ENCODE assay signal across 19 mouse cellular contexts in genomic region chr5:127639635-127640034, GRCm38 (mm10). TPM values are rescaled to one million over a fixed set of nuclear protein-coding genes. Genes with fewer than 3 reads are reported as not detected.
"Had no signal": no experiment of that assay in that cellular context is flagged by ENCODE, and none has a peak within 500 bp of the region (broad histone marks: within the 10 kb centered on the region; RNA-seq: fewer than 3 reads in every experiment).

No protein-coding gene starts in this region.

- H3K9me3 ChIP-seq: limb, embryonic 10.5 days had no signal

- H3K27ac ChIP-seq: layer of hippocampus, adult 2 months; limb, embryonic 10.5 days; limb, embryonic 13.5 days; liver, embryonic 12.5 days; liver, embryonic 15.5 days; midbrain, embryonic 13.5 days; neural tube, embryonic 13.5 days had no signal

- H3K4me3 ChIP-seq: layer of hippocampus, adult 2 months; limb, embryonic 10.5 days; limb, embryonic 13.5 days; liver, embryonic 12.5 days; liver, embryonic 15.5 days; midbrain, embryonic 13.5 days; myocyte; neural tube, embryonic 13.5 days had no signal

- ATAC-seq: liver, embryonic 12.5 days; midbrain, embryonic 13.5 days; midbrain, embryonic 16.5 days had no signal

- H3K9ac ChIP-seq: limb, embryonic 13.5 days; liver, embryonic 12.5 days; liver, embryonic 15.5 days; midbrain, embryonic 13.5 days; neural tube, embryonic 13.5 days had no signal

- H3K4me1 ChIP-seq: limb, embryonic 10.5 days; limb, embryonic 13.5 days; liver, embryonic 12.5 days; liver, embryonic 15.5 days; midbrain, embryonic 13.5 days; neural tube, embryonic 13.5 days had no signal

- DNase-seq: kidney, adult 18-20 months; kidney, adult 9 months; kidney, postnatal 14 days; layer of hippocampus, adult 9-11 months; lung, adult 2 months; lung, postnatal 14 days; lung, postnatal 4 days; thymus, adult 18-20 months; thymus, postnatal 36 days had no signal

- H3K27me3 ChIP-seq: limb, embryonic 13.5 days; liver, embryonic 12.5 days; liver, embryonic 15.5 days; midbrain, embryonic 13.5 days; neural tube, embryonic 13.5 days had no signal

- H3K36me3 ChIP-seq: limb, embryonic 10.5 days; limb, embryonic 13.5 days; liver, embryonic 12.5 days; liver, embryonic 15.5 days; neural tube, embryonic 13.5 days had no signal

- H3K4me2 ChIP-seq: limb, embryonic 13.5 days; liver, embryonic 12.5 days; liver, embryonic 15.5 days; midbrain, embryonic 13.5 days; neural tube, embryonic 13.5 days had no signal

RNA-seq across cellular contexts. Expression of gene Glt1d1, which starts 7.6 kb away (rescaled TPM):
- total RNA-seq: megakaryocyte-erythroid progenitor cell, adult 5-6 weeks had no signal
- polyA plus RNA-seq: myocyte had no signal
